Mouse (Mus musculus) cortical plate, adult 2 months (tissue): ENCODE measurements around the gene Crip2.

Experiments
- CTCF ChIP-seq: fragments of 200-500 bp; IDR thresholded peaks from 2 replicates; pipeline ENCODE4 v1.5.1; 2011; ENCODE audit warnings: mild to moderate bottlenecking, control low read depth, low read length; ENCODE audit not compliant: insufficient read depth; ENCODE audit errors: extremely low read depth
- POLR2A ChIP-seq: fragments of 200-500 bp; IDR thresholded peaks from 2 replicates; pipeline ENCODE4 v1.6.1; 2011; ENCODE audit warnings: mild to moderate bottlenecking, low read length, control low read depth; ENCODE audit not compliant: insufficient read depth; ENCODE audit errors: extremely low read depth

- TF ChIP-seq CTCF (no peak), POLR2A (no peak)
Measured at GRCm38 (mm10) chr12:113187011-113187375, 47.0 kb downstream of the Crip2 start.
